Mouse (Mus musculus): ENCODE data around the gene Olfr24. TPM values are rescaled to one million over a fixed set of nuclear protein-coding genes. Genes with fewer than 3 reads are reported as not detected.
"Not testable (repeated sequence)": the region's sequence is repeated elsewhere in the genome, so short reads cannot be mapped to it uniquely, and the experiment has no call there.

Olfr24 gene
- not detected in 2 replicates for polyA plus RNA-seq (2016; fragmentation: Nextera tagmentation; extraction: Ambion mirVana)

GRCm38 (mm10) chr9:18763896-18764295 is at the start of gene Olfr24:
TSS of gene Olfr24 (minus strand) at chr9:18763996.
- H3K9me3 ChIP-seq (replicated peaks): no peaks in the 10 kb centered on the region
- no peak within 1 kb of the TSS for H3K27ac ChIP-seq
- no peaks in the 10 kb centered on the region for H3K27me3 ChIP-seq (ENCODE audit: low read depth, poor library complexity, severe bottlenecking)
- DNase-seq (ENCODE audit: low spot score): no peak
- no peaks in the 10 kb centered on the region for H3K4me1 ChIP-seq
- no peaks in the 10 kb centered on the region for H3K36me3 ChIP-seq
- no peak within 1 kb of the TSS for H3K4me3 ChIP-seq

DNA sequence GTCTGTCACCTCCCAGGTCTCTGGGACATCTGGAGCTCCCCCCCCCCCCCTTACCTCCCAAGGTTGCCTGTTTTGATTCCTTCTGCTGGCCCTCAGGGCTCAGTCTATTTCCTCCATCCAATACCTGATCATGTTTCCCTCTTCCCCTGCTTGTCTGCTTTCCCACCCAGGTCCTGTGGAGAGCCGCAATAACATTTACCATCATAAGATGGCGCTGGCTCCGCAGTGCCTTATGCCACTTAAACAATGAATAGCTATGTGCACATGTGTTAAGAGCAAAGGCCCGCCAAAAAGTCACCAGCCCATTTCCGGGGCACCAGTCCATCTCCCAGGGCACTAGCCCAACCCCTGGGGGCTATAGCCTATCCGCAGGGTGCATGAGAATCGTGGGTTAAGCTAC is 21.5 kb upstream of the Olfr24 start:
- DNase-seq (ENCODE audit: low spot score): no peak
- no peaks in the 10 kb centered on the region for H3K27me3 ChIP-seq (ENCODE audit: low read depth, poor library complexity, severe bottlenecking)
- H3K4me3 ChIP-seq: no peak overlapping the region
- H3K4me1 ChIP-seq: no peaks in the 10 kb centered on the region
- H3K27ac ChIP-seq: no peak overlapping the region
- no peaks in the 10 kb centered on the region for H3K9me3 ChIP-seq (replicated peaks)
- no peaks in the 10 kb centered on the region for H3K36me3 ChIP-seq
- 63% methylated on average over 7 of the region's 7 CpGs for WGBS

GRCm38 (mm10) chr9:18779476-18779875 is 15.7 kb upstream of the Olfr24 start:
- H3K27me3 ChIP-seq (ENCODE audit: low read depth, poor library complexity, severe bottlenecking): no peaks in the 10 kb centered on the region
- H3K36me3 ChIP-seq: no peaks in the 10 kb centered on the region
- H3K4me1 ChIP-seq: no peaks in the 10 kb centered on the region
- no peak overlapping the region for H3K4me3 ChIP-seq
- no peak for DNase-seq (ENCODE audit: low spot score)
- 63% methylated on average over 24 of the region's 24 CpGs for WGBS
- no peak overlapping the region for H3K27ac ChIP-seq
- no peaks in the 10 kb centered on the region for H3K9me3 ChIP-seq (replicated peaks)

GRCm38 (mm10) chr9:18778981-18779380 is 15.2 kb upstream of the Olfr24 start:
- Histone ChIP-seq H3K4me3 (no peak overlapping the region), H3K4me1 (no peaks in the 10 kb centered on the region), H3K36me3 (no peaks in the 10 kb centered on the region), H3K27me3 (ENCODE audit: low read depth, poor library complexity, severe bottlenecking) (no peaks in the 10 kb centered on the region), H3K27ac (no peak overlapping the region), H3K9me3 (replicated peaks) (no peaks in the 10 kb centered on the region)
- 84% methylated on average over 1 of the region's 1 CpGs for WGBS
- no peak for DNase-seq (ENCODE audit: low spot score)

GRCm38 (mm10) chr9:18755595-18755994 is 8.2 kb downstream of the Olfr24 start:
- H3K4me3 ChIP-seq: no peak overlapping the region
- 88% methylated on average over 1 of the region's 1 CpGs for WGBS
- H3K9me3 ChIP-seq (replicated peaks): no peaks in the 10 kb centered on the region
- H3K27me3 ChIP-seq (ENCODE audit: low read depth, poor library complexity, severe bottlenecking): no peaks in the 10 kb centered on the region
- DNase-seq (ENCODE audit: low spot score): no peak
- no peak overlapping the region for H3K27ac ChIP-seq
- H3K4me1 ChIP-seq: no peaks in the 10 kb centered on the region
- H3K36me3 ChIP-seq: no peaks in the 10 kb centered on the region

- Histone ChIP-seq H3K4me3 (no peak overlapping the region), H3K36me3 (no peaks in the 10 kb centered on the region), H3K27me3 (ENCODE audit: low read depth, poor library complexity, severe bottlenecking) (no peaks in the 10 kb centered on the region), H3K4me1 (no peaks in the 10 kb centered on the region), H3K9me3 (replicated peaks) (no peaks in the 10 kb centered on the region), H3K27ac (no peak overlapping the region)
- WGBS: 33% methylated on average over 5 of the region's 5 CpGs
- DNase-seq (ENCODE audit: low spot score): no peak
Observed at GRCm38 (mm10) chr9:18744639-18745038, 19.2 kb downstream of the Olfr24 start.

DNA sequence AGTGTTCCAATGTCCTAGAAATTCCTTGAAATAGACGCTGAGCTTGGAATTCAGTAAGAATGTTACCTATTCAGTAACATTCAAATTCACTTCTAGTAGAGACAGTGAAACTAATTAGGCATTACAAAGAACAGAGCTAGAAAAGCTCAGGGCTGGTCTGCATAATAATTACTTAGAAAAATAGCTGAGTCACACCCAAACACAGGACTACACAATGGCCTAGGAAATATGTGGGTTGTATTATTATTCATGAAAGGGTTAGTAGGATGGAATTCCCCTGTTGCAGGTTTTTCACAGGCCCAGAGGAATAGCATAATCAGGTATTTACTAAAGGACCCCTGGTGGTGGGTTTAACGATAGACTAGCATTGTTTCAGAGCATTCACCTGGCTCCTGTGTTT is 29.6 kb downstream of the Olfr24 start:
- H3K36me3 ChIP-seq; H3K4me1 ChIP-seq; DNase-seq (ENCODE audit: low spot score); H3K4me3 ChIP-seq; H3K27me3 ChIP-seq (ENCODE audit: low read depth, poor library complexity, severe bottlenecking); H3K27ac ChIP-seq; H3K9me3 ChIP-seq (replicated peaks): not testable (repeated sequence)
- 86% methylated on average over 2 of the region's 2 CpGs for WGBS

GRCm38 (mm10) chr9:18722712-18723099 is 41.1 kb downstream of the Olfr24 start:
- DNase-seq (ENCODE audit: low spot score): no peak
- Histone ChIP-seq H3K9me3 (replicated peaks) (no peaks in the 10 kb centered on the region), H3K4me3 (no peak overlapping the region), H3K4me1 (peaks cover 28% of the 10 kb centered on the region), H3K27me3 (ENCODE audit: low read depth, poor library complexity, severe bottlenecking) (no peaks in the 10 kb centered on the region), H3K36me3 (no peaks in the 10 kb centered on the region), H3K27ac (0 out of 2 replicates have a peak overlapping the region, but pooled peaks have one; percentile 84)
- 54% methylated on average over 4 of the region's 4 CpGs for WGBS

DNA sequence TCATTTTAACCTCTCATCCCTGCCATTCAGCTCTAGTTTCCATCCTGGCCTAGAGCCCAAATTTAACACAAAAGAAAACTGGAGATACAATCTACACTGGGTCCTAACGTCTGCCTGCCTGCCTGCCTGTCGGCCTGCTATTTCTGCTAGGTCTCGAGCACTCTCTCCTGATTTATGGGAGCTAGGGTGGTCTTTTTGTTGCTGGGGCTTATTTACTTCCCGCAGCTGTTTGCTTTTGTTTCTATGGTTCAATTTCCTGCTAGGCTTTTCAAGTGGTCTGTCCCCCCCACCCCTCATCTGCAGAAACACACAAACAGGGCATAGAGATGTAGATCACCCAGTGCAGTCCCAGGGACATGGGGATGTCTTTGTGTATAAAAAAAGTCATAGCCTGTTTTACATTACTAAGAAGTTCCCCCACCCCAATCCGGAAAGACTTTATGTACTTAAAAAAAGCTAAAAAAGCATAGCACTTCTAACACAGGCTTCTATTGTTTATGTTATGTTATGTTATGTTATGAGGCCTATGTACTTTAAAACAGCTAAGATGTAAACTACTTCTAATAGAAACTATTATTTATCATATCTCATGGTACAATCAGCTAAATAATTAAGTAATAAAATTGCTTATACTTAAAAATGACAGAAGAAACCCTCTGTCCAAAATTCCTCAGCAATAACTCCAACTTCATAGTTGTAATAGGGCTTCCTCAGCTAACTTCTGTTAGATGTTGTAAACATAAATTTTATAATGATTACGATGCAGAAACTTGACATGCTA is 41.7 kb downstream of the Olfr24 start:
- Histone ChIP-seq H3K4me1 (peaks cover 28% of the 10 kb centered on the region), H3K4me3 (no peak overlapping the region), H3K27ac (peak overlapping the region; percentile 84), H3K9me3 (replicated peaks) (no peaks in the 10 kb centered on the region), H3K36me3 (no peaks in the 10 kb centered on the region), H3K27me3 (ENCODE audit: low read depth, poor library complexity, severe bottlenecking) (no peaks in the 10 kb centered on the region)
- WGBS: 21% methylated on average over 6 of the region's 6 CpGs
- peak; percentile 39 for DNase-seq (ENCODE audit: low spot score)

- peak; percentile 49 for DNase-seq (ENCODE audit: low spot score)
- H3K27me3 ChIP-seq (ENCODE audit: low read depth, poor library complexity, severe bottlenecking): no peaks in the 10 kb centered on the region
- H3K9me3 ChIP-seq (replicated peaks): no peaks in the 10 kb centered on the region
- no peak overlapping the region for H3K4me3 ChIP-seq
- H3K27ac ChIP-seq: peak overlapping the region; percentile 84
- 10% methylated on average over 2 of the region's 2 CpGs for WGBS
- H3K4me1 ChIP-seq: peaks cover 28% of the 10 kb centered on the region
- H3K36me3 ChIP-seq: no peaks in the 10 kb centered on the region
Observed at GRCm38 (mm10) chr9:18721011-18721410, 42.8 kb downstream of the Olfr24 start.

DNA sequence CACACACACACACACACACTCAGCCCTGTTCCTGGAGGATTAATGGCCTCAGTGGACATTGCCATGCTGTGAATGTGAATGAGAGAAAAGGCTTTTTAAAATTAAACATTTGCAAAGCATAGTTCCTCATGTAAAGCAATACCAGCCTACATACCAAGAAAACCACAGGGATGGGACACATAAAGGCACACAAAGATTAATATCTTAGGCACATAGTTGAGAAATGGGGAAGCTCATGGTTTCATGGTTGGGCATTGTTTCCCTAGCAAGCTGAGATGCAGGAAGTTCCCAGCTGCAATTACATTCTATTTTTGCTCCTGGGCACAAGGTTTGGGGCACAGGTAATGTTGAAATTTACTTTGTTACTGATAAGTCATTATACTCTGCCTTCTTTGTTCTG is 58.2 kb downstream of the Olfr24 start:
- Histone ChIP-seq H3K4me3 (no peak overlapping the region), H3K9me3 (replicated peaks) (no peaks in the 10 kb centered on the region), H3K4me1 (no peaks in the 10 kb centered on the region), H3K27me3 (ENCODE audit: low read depth, poor library complexity, severe bottlenecking) (no peaks in the 10 kb centered on the region), H3K36me3 (no peaks in the 10 kb centered on the region), H3K27ac (no peak overlapping the region)
- no peak for DNase-seq (ENCODE audit: low spot score)
